Mouse (Mus musculus): ENCODE data around the gene Acp6.

- TF ChIP-seq POLR2A (IDR thresholded peaks at IDR 0.05; ENCODE audit: insufficient read length, low read depth), result no peak
- TF ChIP-seq USF1 (IDR thresholded peaks at IDR 0.05; ENCODE audit: low read depth), result no peak
- TF ChIP-seq MYOD1 (IDR thresholded peaks at IDR 0.05; ENCODE audit: control insufficient read depth in 1 of 3, insufficient read length in 2 of 3, low read depth in 2 of 3), result no peak
- no peak for TF ChIP-seq TCF12 (IDR thresholded peaks at IDR 0.05; ENCODE audit: insufficient read depth, poor library complexity, severe bottlenecking)
- no peak for TF ChIP-seq REST (IDR thresholded peaks at IDR 0.05; ENCODE audit: insufficient read depth, insufficient read length)
Observed at GRCm38 (mm10) chr3:97223261-97223660, 64.7 kb downstream of the Acp6 start.

Data from myocyte (in vitro differentiated cells).